Mouse (Mus musculus) kidney, embryonic 14.5 days (tissue): ENCODE measurements around the gene Ifna4. TPM values are rescaled to one million over a fixed set of nuclear protein-coding genes. Genes with fewer than 3 reads are reported as not detected.

Source experiments
- ATAC-seq: fragments of 200-750 bp; cut with Nextera tagmentation; 2 replicates; pipeline ENCODE4 v1.8.0; 2017; ENCODE audit warnings: moderate number of reproducible peaks, mild to moderate bottlenecking, moderate TSS enrichment, moderate library complexity; ENCODE audit not compliant: low FRiP score, low TSS enrichment
- H3K27ac ChIP-seq: fragments of 300-500 bp; sonication (generic); 2 replicates; pipeline ENCODE4 v1.5.1; 2014; ENCODE audit warnings: low read depth, mild to moderate bottlenecking, low read length, moderate library complexity, mixed read lengths
- H3K27me3 ChIP-seq: fragments of 300-500 bp; sonication (generic); 2 replicates; pipeline ENCODE4 v1.6.1; 2014; ENCODE audit warnings: mild to moderate bottlenecking, low read length; ENCODE audit not compliant: control insufficient read depth, insufficient read depth
- H3K36me3 ChIP-seq: fragments of 300-500 bp; sonication (generic); 2 replicates; pipeline ENCODE4 v1.6.1; 2014; ENCODE audit warnings: low read length, mixed read lengths; ENCODE audit not compliant: control insufficient read depth, insufficient read depth
- H3K4me1 ChIP-seq: fragments of 300-500 bp; sonication (generic); 2 replicates; pipeline ENCODE4 v1.6.1; 2014; ENCODE audit warnings: low read length, mixed read lengths; ENCODE audit not compliant: control insufficient read depth, insufficient read depth
- H3K4me2 ChIP-seq: fragments of 300-500 bp; sonication (generic); replicated peaks from 2 replicates; pipeline ENCODE4 v1.6.1; 2014; ENCODE audit warnings: low read depth, mild to moderate bottlenecking, low read length
- H3K4me3 ChIP-seq: fragments of 300-500 bp; sonication (generic); 2 replicates; pipeline ENCODE4 v1.5.1; 2014; ENCODE audit warnings: mild to moderate bottlenecking, low read length
- H3K9ac ChIP-seq: fragments of 300-500 bp; sonication (generic); 2 replicates; pipeline ENCODE4 v1.6.1; 2014; ENCODE audit warnings: low read depth, mild to moderate bottlenecking, low read length, moderate library complexity
- H3K9me3 ChIP-seq: fragments of 300-500 bp; sonication (generic); 2 replicates; pipeline ENCODE4 v1.6.1; 2016; ENCODE audit warnings: low read length; ENCODE audit not compliant: control insufficient read depth
- WGBS: fragments of 180-500 bp; shearing (Covaris S2); extraction: QIAGEN DNeasy Blood & Tissue Kit; methylation state at CpG from one replicate; pipeline ENCODE4 v1.1.7; 2014; 5-methylcytosine and 5-hydroxymethylcytosine counted together
- polyA plus RNA-seq: library from polyadenylated mRNA; unstranded; fragments of >200 nt; fragmentation: Nextera tagmentation; extraction: Ambion mirVana; gene quantifications from 2 replicates; pipeline ENCODE4 v1.2.1, GENCODE M21; 2014

The Ifna4 gene
- polyA plus RNA-seq, 1 experiment from 2014 or later = not detected

DNA sequence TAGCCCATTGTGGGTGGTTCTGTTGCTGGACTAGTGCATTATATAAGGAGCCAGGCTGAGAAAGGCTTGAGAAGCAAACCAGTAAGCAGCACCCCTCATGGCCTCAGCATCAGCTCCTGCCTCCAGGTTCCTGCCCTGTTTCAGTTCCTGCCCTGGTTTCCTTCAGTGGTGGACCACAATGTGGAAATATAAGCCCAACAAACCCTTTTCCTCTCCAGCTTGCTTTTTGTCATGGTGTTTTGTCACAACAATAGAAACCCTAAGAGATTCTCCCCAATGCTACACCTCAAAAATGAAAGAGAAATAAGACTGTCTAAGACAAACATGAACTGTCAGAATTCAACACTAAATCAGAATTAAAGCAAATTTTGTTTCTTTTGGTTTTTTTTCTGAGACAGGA, 17.6 kb downstream of the Ifna4 start:
- H3K27me3 ChIP-seq = no peaks in the 10 kb centered on the region
- no peaks in the 10 kb centered on the region for H3K4me1 ChIP-seq
- no peaks in the 10 kb centered on the region for H3K9me3 ChIP-seq
- H3K4me2 ChIP-seq = no peak overlapping the region
- no peaks in the 10 kb centered on the region for H3K36me3 ChIP-seq
- H3K4me3 ChIP-seq = no peak overlapping the region
- no peak overlapping the region for H3K9ac ChIP-seq
- ATAC-seq = no peak
- H3K27ac ChIP-seq = no peak overlapping the region

DNA sequence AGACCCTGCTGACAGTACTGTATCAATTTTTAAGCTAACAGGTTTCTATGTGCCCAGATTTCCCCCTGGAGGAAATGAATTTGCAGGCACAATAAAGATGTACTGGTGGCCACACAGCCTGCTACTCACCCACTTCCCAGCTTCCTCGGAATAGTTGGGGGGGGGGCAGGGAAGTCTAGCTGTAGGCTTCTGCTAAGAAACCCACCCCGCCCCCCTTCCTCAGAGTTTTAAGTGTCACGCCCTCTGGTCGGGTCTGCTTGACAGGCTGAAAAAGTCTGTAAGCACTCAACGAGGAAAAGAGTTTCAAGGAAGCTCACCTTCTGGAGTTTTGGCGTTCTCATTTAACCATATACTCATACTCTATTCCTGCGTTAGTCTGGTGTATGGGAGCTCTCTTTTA, 21.6 kb downstream of the Ifna4 start:
- Histone ChIP-seq H3K27me3 (peaks cover 6% of the 10 kb centered on the region; the same call in 1 of the 2 replicates), H3K4me3 (no peak overlapping the region), H3K36me3 (no peaks in the 10 kb centered on the region), H3K4me2 (no peak overlapping the region), H3K4me1 (no peaks in the 10 kb centered on the region), H3K9ac (no peak overlapping the region), H3K27ac (no peak overlapping the region), H3K9me3 (no peaks in the 10 kb centered on the region)
- ATAC-seq = no peak
- WGBS = 7% methylated on average over 7 of the region's 7 CpGs

DNA sequence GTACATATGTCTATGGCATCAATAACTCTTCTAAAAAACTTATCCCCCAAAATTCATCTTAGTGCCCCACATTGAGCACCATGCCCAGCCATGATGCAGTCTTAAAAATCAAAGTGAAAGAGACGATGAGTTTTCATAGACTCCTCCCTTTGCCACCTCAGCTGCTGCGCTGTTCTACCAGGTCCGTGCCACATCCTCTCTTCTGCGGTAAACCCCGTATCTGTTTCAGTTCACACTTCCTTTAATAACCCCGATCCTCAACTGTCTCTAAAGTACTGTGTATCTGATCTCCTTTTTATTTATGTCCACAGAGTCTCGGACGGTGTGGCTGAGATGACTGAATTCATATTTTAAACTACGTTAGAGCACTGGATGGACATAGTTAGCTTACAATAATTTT, 22.9 kb downstream of the Ifna4 start:
- Histone ChIP-seq H3K27me3 (peaks cover 6% of the 10 kb centered on the region; the same call in 1 of the 2 replicates), H3K36me3 (no peaks in the 10 kb centered on the region), H3K4me3 (no peak overlapping the region), H3K27ac (no peak overlapping the region), H3K9me3 (no peaks in the 10 kb centered on the region), H3K9ac (no peak overlapping the region), H3K4me1 (no peaks in the 10 kb centered on the region), H3K4me2 (no peak overlapping the region)
- 58% methylated on average over 9 of the region's 9 CpGs for WGBS
- no peak for ATAC-seq

DNA sequence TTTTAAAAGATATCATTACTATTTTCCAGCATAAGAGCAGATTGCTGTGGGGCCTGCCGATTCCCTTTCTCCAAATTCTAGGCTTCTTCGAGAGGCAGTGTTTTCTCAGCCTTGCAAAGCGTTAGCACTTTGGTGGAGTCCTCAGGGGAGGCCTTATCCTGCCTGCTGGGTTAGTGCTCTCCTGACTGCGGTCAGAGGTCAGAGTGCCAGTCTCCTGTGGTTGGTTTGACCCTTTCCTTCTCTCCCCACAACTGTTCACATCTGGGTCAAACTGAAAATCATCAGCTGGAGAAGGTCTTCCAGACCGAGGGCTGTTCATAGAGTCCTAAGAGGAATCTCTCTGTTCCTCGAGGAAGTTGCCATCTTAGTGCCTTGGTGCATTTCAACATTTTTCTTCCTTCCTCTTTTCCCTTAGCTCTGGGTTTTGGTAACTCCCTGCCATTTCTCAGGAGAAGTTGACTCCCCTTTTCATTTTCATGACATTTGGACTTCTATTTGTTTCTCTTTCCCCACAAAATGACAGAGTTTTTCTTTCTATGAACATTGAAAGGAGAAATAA, 23.4 kb downstream of the Ifna4 start:
- WGBS = 49% methylated on average over 6 of the region's 6 CpGs
- Histone ChIP-seq H3K36me3 (no peaks in the 10 kb centered on the region), H3K9ac (no peak overlapping the region), H3K27me3 (peaks cover 6% of the 10 kb centered on the region; the same call in 1 of the 2 replicates), H3K9me3 (no peaks in the 10 kb centered on the region), H3K4me2 (no peak overlapping the region), H3K4me1 (no peaks in the 10 kb centered on the region), H3K4me3 (no peak overlapping the region), H3K27ac (no peak overlapping the region)
- ATAC-seq = no peak

DNA sequence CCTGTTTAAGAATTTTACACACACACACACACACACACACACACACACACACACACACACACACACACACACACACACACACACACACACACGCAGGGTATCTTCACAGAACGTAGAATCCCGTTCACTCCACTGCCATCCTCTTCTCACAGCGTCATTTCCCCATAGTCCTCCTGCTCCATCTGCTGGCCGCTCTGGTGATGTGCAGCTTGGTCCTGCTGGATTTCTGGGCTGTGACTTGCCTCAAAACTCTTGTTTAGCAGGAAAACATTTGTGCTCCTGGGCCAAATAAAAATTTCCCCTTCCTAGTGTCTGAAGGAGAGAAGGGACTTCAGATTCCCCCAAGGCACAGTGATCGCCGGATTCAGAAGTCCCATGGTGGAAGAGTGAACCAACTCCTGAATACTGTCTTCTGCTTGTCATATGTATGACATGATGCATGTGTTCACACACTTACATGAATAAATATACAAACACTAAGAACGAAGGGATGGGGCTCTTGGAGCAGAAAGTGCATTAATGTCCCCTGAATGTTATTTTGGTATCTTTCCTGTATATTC, 25.8 kb downstream of the Ifna4 start:
- Histone ChIP-seq H3K4me3 (peak overlapping the region; percentile 49), H3K36me3 (no peaks in the 10 kb centered on the region), H3K27me3 (peaks cover 6% of the 10 kb centered on the region; the same call in 1 of the 2 replicates), H3K9me3 (no peaks in the 10 kb centered on the region), H3K27ac (no peak overlapping the region), H3K4me2 (peak overlapping the region; percentile 91), H3K9ac (peak overlapping the region; percentile 48; the same call in 1 of the 2 replicates), H3K4me1 (no peaks in the 10 kb centered on the region)
- ATAC-seq = peak; percentile 70
- whole genome bisulfite sequencing = under 1% methylated on average over 8 of the region's 8 CpGs

DNA sequence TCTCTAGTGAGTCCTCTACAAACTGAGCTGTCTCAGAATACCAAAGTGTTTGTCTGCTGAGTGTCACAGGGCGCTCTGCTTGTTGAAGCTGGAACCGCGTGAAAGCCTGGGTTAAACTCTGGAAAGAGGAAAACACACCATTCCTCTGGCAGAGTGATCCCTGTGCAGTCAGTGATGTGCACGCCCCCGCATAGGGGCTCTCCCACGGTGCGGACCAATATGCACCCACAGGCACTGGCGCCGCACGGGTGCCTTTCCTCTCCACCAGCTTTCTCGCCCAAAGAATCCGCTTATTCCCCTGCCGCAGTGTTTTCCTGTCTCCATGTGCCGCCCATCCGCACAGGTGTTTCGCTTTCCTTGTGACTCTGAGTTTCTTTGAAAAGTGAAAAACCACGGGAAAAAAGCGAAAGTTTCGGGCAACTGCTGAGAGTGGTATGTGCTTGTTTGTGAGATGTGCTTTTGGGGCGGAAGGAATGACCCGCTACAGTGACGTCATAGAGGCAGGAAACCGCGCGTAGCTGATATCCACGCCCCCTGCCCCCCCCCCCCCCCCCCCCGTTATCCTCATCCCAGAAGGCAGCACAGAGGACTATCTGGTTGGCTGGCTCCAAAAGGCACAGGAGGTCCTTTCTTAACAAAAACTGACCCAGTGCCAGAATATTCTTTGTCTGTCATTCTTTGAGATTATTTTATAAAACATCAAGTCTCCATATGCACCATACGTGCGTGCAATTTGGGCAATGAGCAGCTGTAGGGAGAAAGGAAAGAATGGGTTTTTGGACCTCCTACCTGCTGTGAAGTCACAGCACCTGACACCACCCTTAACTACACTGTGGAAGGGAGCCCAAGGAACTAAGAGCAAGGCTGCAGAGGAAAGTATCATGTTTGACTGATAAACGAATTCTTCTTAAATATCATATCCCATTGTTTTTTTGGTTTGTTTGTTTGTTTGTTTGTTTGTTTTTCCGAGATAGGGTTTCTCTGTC, 26.6 kb downstream of the Ifna4 start:
- Histone ChIP-seq H3K9me3 (no peaks in the 10 kb centered on the region), H3K4me2 (peak overlapping the region; percentile 91), H3K27me3 (peaks cover 6% of the 10 kb centered on the region; the same call in 1 of the 2 replicates), H3K4me1 (no peaks in the 10 kb centered on the region), H3K9ac (peak overlapping the region; percentile 48; the same call in 1 of the 2 replicates), H3K4me3 (peak overlapping the region; percentile 49), H3K27ac (no peak overlapping the region), H3K36me3 (no peaks in the 10 kb centered on the region)
- peak; percentile 76 for ATAC-seq
- 8% methylated on average over 31 of the region's 31 CpGs for WGBS

DNA sequence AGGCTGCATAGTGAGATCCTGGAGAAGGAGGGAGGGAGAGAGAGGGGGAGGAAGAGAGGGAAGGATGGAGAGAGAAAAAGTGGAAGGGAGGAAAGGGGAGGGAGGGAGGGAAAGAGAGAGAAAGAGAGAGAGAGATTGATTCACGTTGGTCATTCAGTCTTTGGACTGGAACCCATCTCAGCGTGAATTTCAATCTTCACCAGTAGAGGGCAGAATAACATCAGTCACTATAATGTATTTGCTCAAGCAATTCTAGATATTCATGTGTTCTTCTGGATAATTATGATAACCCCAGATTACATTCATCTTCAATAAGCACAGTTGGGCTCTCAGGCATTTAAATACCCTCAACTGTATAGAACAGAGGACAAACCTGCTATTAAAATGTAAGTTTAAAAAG, 31.0 kb downstream of the Ifna4 start:
- no peak for ATAC-seq
- peaks cover 3% of the 10 kb centered on the region for H3K27me3 ChIP-seq
- no peaks in the 10 kb centered on the region for H3K9me3 ChIP-seq
- no peak overlapping the region for H3K9ac ChIP-seq
- H3K27ac ChIP-seq = no peak overlapping the region
- H3K4me1 ChIP-seq = no peaks in the 10 kb centered on the region
- 0% methylated on average over 2 of the region's 2 CpGs for WGBS
- no peaks in the 10 kb centered on the region for H3K36me3 ChIP-seq
- H3K4me3 ChIP-seq = no peak overlapping the region
- no peak overlapping the region for H3K4me2 ChIP-seq

DNA sequence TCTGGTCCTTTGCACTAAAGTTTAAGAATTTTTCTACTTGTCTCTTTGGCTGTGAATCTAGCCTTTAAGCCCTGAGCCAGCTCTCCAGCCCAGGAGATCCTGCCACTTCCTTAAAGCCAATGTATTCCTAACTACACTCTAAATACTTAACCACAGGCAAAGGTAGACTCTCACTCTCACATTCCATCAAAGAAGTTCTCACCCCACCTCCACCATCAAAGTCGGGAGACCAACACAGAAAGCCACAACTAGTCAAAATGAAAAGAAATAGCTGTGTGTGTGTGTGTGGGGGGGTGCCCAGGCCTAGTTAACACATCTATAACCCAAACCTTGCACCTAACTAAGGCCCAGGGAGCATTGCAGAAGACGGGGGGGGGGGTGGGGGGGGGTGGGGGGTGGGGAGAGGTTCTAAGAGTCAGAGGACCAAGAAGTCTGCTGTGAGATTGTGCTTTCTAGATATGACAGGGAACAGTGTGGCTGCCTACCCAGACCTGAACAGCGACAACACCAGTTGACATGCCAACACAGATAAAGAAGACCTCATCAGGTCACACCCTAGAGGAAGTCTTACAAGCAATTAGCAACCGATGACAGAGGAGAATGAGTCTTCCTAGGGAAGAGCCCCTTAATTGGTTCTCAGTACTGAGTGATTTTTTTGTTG, 33.9 kb downstream of the Ifna4 start:
- Histone ChIP-seq H3K9ac (no peak overlapping the region), H3K4me3 (no peak overlapping the region), H3K36me3 (no peaks in the 10 kb centered on the region), H3K4me1 (no peaks in the 10 kb centered on the region), H3K9me3 (no peaks in the 10 kb centered on the region), H3K27ac (no peak overlapping the region), H3K4me2 (no peak overlapping the region), H3K27me3 (peaks cover 3% of the 10 kb centered on the region)
- WGBS = 61% methylated on average over 4 of the region's 4 CpGs
- ATAC-seq = no peak
